Mouse (Mus musculus): ENCODE data around the gene Sypl. TPM values are rescaled to one million over a fixed set of nuclear protein-coding genes. Genes with fewer than 3 reads are reported as not detected.

Sypl gene
- total and polyA plus RNA-seq, 3 experiments = 5.5 to 63.6 (median 56.3) TPM

DNA sequence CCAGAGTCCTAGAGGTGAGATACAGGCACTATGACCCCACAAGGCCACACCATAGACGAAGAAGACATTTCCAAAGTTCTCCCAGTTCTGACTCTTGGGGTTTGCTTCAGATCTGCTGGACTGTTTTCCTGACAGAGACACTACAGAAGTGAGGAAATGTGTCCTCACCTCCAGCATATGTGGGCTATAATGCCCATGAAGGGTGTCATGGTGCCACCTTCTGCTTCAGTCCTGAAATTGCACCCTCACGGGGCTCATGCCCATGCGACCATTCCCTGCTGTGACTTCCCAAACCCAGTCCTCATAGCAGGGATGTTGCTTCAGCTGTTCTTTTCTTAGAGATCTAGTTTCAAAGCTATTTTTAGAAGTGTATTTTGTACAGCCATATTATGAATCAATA, 56.3 kb downstream of the Sypl start:
- H3K36me3 ChIP-seq (replicated peaks) = no peaks in the 10 kb centered on the region
- TF ChIP-seq CTCF (IDR thresholded peaks at IDR 0.05; ENCODE audit: low read depth, low read length) (peak; percentile 48), GATA1 (IDR thresholded peaks at IDR 0.05; ENCODE audit: borderline replicate concordance, low read length) (no peak)

DNA sequence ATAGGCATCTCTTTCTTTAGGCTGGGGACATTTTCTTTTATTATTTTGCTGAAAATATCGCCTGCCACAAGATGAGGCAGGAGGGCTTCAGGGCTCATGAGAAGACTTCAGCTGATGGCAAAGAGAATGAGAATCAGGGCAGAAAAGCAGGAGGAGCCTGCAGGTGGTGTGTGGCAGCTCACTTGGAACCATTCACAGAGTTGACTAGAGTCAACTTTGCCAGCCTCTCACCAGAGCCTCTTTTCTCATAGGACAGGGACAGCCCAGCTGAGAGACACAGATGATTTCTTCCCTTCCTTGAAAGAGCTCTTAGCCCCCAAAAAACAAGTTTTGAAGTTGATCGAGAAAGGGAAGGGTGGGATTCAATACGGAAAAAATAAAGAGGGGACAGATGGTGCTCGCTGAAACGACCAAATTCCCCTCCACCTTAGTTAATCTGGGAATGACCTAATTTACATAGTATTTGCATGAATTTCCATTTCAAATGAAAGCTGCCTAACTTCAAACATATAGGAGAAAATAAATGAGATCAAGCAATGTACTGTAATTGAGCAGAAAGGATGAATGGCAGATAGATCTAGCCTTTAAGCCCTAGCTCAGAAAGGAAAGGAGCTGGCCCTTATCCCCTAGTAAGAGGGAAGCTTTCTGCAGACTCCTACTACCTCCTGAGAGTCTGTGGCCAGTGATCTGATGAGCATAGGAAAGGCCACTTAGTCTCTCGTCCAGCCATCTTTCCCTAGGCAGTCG, 60.5 kb downstream of the Sypl start:
- Histone ChIP-seq H3K9me3 (replicated peaks) (no peaks in the 10 kb centered on the region), H3K27me3 (ENCODE audit: insufficient read depth, low read length) (peaks cover 31% of the 10 kb centered on the region), H3K36me3 (replicated peaks) (no peaks in the 10 kb centered on the region), H3K4me1 (ENCODE audit: insufficient read depth, low read depth, low read length) (peaks cover 2% of the 10 kb centered on the region; the same call in 1 of the 2 replicates), H3K4me3 (ENCODE audit: low read depth, low read length) (no peak overlapping the region)
- ATAC-seq (ENCODE audit: extremely low read depth, insufficient number of reproducible peaks, low FRiP score, poor library complexity, severe bottlenecking) (no peak), DNase-seq (ENCODE audit: low spot score) (no peak)
- TF ChIP-seq CTCF (IDR thresholded peaks at IDR 0.05; ENCODE audit: low read depth, low read length) = no peak
- no peak for TF ChIP-seq GATA2 (IDR thresholded peaks at IDR 0.05; ENCODE audit: borderline replicate concordance, low read depth, low read length)
- TF ChIP-seq GATA1 (IDR thresholded peaks at IDR 0.05; ENCODE audit: borderline replicate concordance, low read length) = no peak
- no peak for TF ChIP-seq TAL1 (conservative IDR thresholded peaks at IDR 0.05; ENCODE audit: low read depth, low read length)
- TF ChIP-seq POLR2AphosphoS5 (IDR thresholded peaks at IDR 0.05; ENCODE audit: insufficient replicate concordance, low read depth, low read length) = no peak

More for the DNA sequence above, 56.3 kb downstream of the Sypl start:
- ATAC-seq (ENCODE audit: extremely low read depth, insufficient number of reproducible peaks, low FRiP score, poor library complexity, severe bottlenecking) = peak; percentile 54
- H3K4me3 ChIP-seq (ENCODE audit: low read depth, low read length) = no peak overlapping the region
- no peaks in the 10 kb centered on the region; the same call in 1 of the 2 replicates for H3K4me1 ChIP-seq (ENCODE audit: insufficient read depth, low read depth, low read length)
- peak; percentile 47 for DNase-seq (ENCODE audit: low spot score)
- H3K9me3 ChIP-seq (replicated peaks) = no peaks in the 10 kb centered on the region
- H3K27me3 ChIP-seq (ENCODE audit: insufficient read depth, low read length) = peaks cover 28% of the 10 kb centered on the region

DNA sequence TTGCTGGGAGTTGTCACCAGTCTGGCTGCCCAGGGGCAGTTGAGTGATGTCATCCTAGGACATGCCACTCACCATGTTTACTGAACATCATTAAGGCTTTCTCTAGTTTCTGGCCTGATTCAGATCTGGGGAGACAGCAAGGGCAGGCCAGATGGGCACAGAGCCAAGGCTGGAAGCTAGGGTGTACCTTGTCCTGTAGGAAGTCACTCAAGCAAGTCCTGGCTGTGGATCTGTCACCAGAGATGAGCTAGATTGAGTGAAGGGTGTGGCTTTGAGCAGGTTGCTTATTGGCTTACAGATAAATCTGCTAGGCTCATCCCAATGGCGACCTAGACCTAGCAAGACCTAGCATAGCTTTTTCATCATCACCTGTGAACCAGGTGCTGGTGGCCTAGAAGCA, 61.4 kb downstream of the Sypl start:
- H3K4me1 ChIP-seq (ENCODE audit: insufficient read depth, low read depth, low read length) = peaks cover 2% of the 10 kb centered on the region; the same call in 1 of the 2 replicates
- H3K36me3 ChIP-seq (replicated peaks) = no peaks in the 10 kb centered on the region
- no peak for TF ChIP-seq GATA1 (IDR thresholded peaks at IDR 0.05; ENCODE audit: borderline replicate concordance, low read length)
- H3K4me3 ChIP-seq (ENCODE audit: low read depth, low read length) = no peak overlapping the region
- H3K27me3 ChIP-seq (ENCODE audit: insufficient read depth, low read length) = peaks cover 23% of the 10 kb centered on the region
- DNase-seq (ENCODE audit: low spot score) = no peak
- ATAC-seq (ENCODE audit: extremely low read depth, insufficient number of reproducible peaks, low FRiP score, poor library complexity, severe bottlenecking) = no peak
- no peaks in the 10 kb centered on the region for H3K9me3 ChIP-seq (replicated peaks)

DNA sequence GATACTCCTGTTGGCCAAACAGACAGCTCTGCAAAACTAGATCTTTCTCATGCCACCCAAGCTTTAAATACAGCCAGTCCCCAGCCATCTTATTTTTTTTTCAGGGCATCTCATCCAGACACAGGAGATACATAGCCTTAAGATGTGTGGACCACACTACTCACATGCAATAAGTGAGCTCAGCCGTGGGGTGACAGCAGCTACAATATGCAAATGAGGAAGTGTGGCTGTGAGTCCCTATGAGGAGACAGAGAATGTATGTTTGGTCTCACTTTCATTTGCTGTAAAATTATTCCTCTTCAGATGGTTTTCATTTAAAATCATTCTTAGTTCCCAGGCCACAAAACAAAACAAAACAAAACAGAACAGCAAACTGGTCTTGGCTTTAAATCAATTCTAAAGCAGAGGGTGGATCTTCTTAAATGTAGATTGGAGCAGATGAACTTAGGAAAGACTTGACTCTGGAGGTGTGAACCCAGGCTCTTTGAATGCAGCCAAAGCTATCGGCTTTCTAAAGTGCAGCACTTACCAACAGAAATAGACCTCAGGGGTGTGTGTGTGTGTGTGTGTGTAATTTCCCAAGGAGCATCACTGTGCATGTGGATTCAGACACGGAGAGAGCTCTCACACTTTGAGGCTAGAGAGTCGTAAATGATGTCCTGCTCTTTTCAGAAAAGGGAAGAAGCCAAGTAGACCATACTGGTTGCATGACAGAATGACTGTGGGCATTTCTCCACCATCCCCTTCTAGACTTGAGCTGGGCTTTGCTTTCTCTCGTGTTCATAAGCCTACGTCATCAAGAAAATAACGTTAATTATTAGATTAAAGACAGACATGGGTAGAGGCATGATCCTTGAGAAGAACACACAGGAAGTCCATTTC, 63.4 kb downstream of the Sypl start:
- TF ChIP-seq GATA2 (IDR thresholded peaks at IDR 0.05; ENCODE audit: borderline replicate concordance, low read depth, low read length) = no peak
- TF ChIP-seq GATA1 (IDR thresholded peaks at IDR 0.05; ENCODE audit: borderline replicate concordance, low read length) = no peak
- TF ChIP-seq POLR2AphosphoS5 (IDR thresholded peaks at IDR 0.05; ENCODE audit: insufficient replicate concordance, low read depth, low read length) = no peak
- no peak for TF ChIP-seq CTCF (IDR thresholded peaks at IDR 0.05; ENCODE audit: low read depth, low read length)
- Histone ChIP-seq H3K4me3 (ENCODE audit: low read depth, low read length) (no peak overlapping the region), H3K9me3 (replicated peaks) (no peaks in the 10 kb centered on the region), H3K36me3 (replicated peaks) (no peaks in the 10 kb centered on the region), H3K27me3 (ENCODE audit: insufficient read depth, low read length) (peaks cover 22% of the 10 kb centered on the region), H3K4me1 (ENCODE audit: insufficient read depth, low read depth, low read length) (peaks cover 2% of the 10 kb centered on the region; the same call in 1 of the 2 replicates)
- no peak for DNase-seq (ENCODE audit: low spot score)
- no peak for ATAC-seq (ENCODE audit: extremely low read depth, insufficient number of reproducible peaks, low FRiP score, poor library complexity, severe bottlenecking)

DNA sequence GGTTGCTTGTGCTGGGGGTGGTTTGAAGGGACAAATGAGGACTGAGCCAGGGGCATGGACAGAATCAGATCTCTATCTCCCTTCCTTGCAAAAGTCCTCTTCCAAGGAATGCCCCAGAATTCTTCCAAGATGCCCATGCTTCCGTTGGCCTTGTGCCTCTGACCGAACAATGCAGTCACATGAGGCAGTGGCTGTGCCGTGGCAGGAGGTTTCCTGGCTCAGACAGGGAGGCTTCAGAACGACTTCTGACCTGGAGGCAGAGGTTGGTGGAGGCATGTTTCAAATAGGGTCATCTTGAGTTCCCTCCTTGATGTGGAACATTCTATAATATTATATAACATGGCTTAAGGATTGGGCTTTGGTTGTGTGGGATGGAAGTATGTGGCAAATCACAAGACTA, 64.9 kb downstream of the Sypl start:
- Histone ChIP-seq H3K36me3 (replicated peaks) (no peaks in the 10 kb centered on the region), H3K4me3 (ENCODE audit: low read depth, low read length) (no peak overlapping the region), H3K9me3 (replicated peaks) (no peaks in the 10 kb centered on the region), H3K4me1 (ENCODE audit: insufficient read depth, low read depth, low read length) (peaks cover 2% of the 10 kb centered on the region; the same call in 1 of the 2 replicates), H3K27me3 (ENCODE audit: insufficient read depth, low read length) (peaks cover 22% of the 10 kb centered on the region)
- DNase-seq (ENCODE audit: low spot score) = no peak
- no peak for TF ChIP-seq POLR2AphosphoS5 (IDR thresholded peaks at IDR 0.05; ENCODE audit: insufficient replicate concordance, low read depth, low read length)
- no peak for TF ChIP-seq CTCF (IDR thresholded peaks at IDR 0.05; ENCODE audit: low read depth, low read length)
- no peak for TF ChIP-seq TAL1 (conservative IDR thresholded peaks at IDR 0.05; ENCODE audit: low read depth, low read length)
- no peak for TF ChIP-seq GATA2 (IDR thresholded peaks at IDR 0.05; ENCODE audit: borderline replicate concordance, low read depth, low read length)
- TF ChIP-seq GATA1 (IDR thresholded peaks at IDR 0.05; ENCODE audit: borderline replicate concordance, low read length) = no peak
- no peak for ATAC-seq (ENCODE audit: extremely low read depth, insufficient number of reproducible peaks, low FRiP score, poor library complexity, severe bottlenecking)

DNA sequence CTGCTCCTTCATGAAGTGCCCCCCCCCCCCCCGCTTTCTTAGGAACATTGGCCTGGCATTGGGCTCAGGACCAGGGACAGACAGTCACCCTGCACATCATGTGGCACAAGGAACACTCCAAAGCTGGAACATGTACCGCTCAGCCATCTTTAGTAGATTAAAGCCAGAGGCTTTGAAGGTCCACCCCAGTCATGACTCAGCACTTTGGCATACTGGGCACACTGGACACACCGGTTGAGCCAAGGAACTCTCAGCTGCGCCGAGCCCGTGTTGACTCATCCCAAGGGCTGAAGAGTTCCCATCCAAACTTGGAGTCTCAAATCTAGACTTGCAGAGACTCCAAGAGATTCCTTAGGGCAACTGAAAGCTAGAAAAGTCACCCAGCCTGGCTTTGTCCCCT, 66.3 kb downstream of the Sypl start:
- peaks cover 2% of the 10 kb centered on the region; the same call in 1 of the 2 replicates for H3K4me1 ChIP-seq (ENCODE audit: insufficient read depth, low read depth, low read length)
- DNase-seq (ENCODE audit: low spot score) (no peak), ATAC-seq (ENCODE audit: extremely low read depth, insufficient number of reproducible peaks, low FRiP score, poor library complexity, severe bottlenecking) (no peak)
- TF ChIP-seq GATA2 (IDR thresholded peaks at IDR 0.05; ENCODE audit: borderline replicate concordance, low read depth, low read length) = no peak
- no peak for TF ChIP-seq POLR2AphosphoS5 (IDR thresholded peaks at IDR 0.05; ENCODE audit: insufficient replicate concordance, low read depth, low read length)
- TF ChIP-seq TAL1 (conservative IDR thresholded peaks at IDR 0.05; ENCODE audit: low read depth, low read length) = no peak
- TF ChIP-seq CTCF (IDR thresholded peaks at IDR 0.05; ENCODE audit: low read depth, low read length) = no peak
- no peak for TF ChIP-seq GATA1 (IDR thresholded peaks at IDR 0.05; ENCODE audit: borderline replicate concordance, low read length)
- no peaks in the 10 kb centered on the region for H3K9me3 ChIP-seq (replicated peaks)
- H3K4me3 ChIP-seq (ENCODE audit: low read depth, low read length) = no peak overlapping the region
- H3K36me3 ChIP-seq (replicated peaks) = no peaks in the 10 kb centered on the region
- peaks cover 22% of the 10 kb centered on the region for H3K27me3 ChIP-seq (ENCODE audit: insufficient read depth, low read length)

All from G1E (cell line).